Mouse (Mus musculus) ES-E14 (cell line): Measurements from ENCODE around the gene Rabgap1l. TPM values are rescaled to one million over a fixed set of nuclear protein-coding genes. Genes with fewer than 3 reads are reported as not detected.

Experiments used
- DNase-seq: peaks from one replicate; pipeline ENCODE4 v3.0.0-alpha.2; 2013; ENCODE audit warnings: low read depth, low spot score
- H3K27ac ChIP-seq: 2 replicates; pipeline ENCODE4 v1.5.1; 2012; ENCODE audit warnings: low read depth, mild to moderate bottlenecking, low read length, moderate library complexity, mixed read lengths; ENCODE audit not compliant: poor library complexity, insufficient read depth, severe bottlenecking
- H3K36me3 ChIP-seq: 2 replicates; pipeline ENCODE4 v1.6.1; 2012; ENCODE audit warnings: mild to moderate bottlenecking, low read length, moderate library complexity, mixed read lengths; ENCODE audit not compliant: control insufficient read depth, poor library complexity, insufficient read depth, severe bottlenecking
- H3K4me1 ChIP-seq, 2 experiments: fragments of 150-350 bp in 1 of 2; sonication (generic) in 1 of 2; 2 replicates each; pipeline ENCODE4 v1.6.1; 2012; ENCODE audit warnings: low read length in 2 of 2, mild to moderate bottlenecking in 1 of 2, mixed read lengths in 1 of 2; ENCODE audit not compliant: control insufficient read depth in 2 of 2, insufficient read depth in 2 of 2, poor library complexity in 1 of 2
- H3K4me3 ChIP-seq, 2 experiments: fragments of 150-350 bp in 1 of 2; sonication (generic) in 1 of 2; 2 replicates each; pipeline ENCODE4 v1.5.1; 2012; ENCODE audit warnings: low read length in 2 of 2, low read depth in 1 of 2, mild to moderate bottlenecking in 1 of 2, mixed read lengths in 1 of 2; ENCODE audit not compliant: insufficient read depth in 1 of 2, poor library complexity in 1 of 2, severe bottlenecking in 1 of 2
- H3K9ac ChIP-seq: 2 replicates; pipeline ENCODE4 v1.6.1; 2012; ENCODE audit warnings: low read depth, mild to moderate bottlenecking, low read length, mixed read lengths; ENCODE audit not compliant: poor library complexity, insufficient read depth, severe bottlenecking
- H3K9me3 ChIP-seq: fragments of 150-350 bp; sonication (generic); 2 replicates; pipeline ENCODE4 v1.6.1; 2012; ENCODE audit warnings: low read depth, mild to moderate bottlenecking, low read length; ENCODE audit not compliant: control insufficient read depth, insufficient read depth
- CHD2 ChIP-seq: IDR thresholded peaks from 2 replicates; pipeline ENCODE4 v1.6.1; 2014; ENCODE audit warnings: mild to moderate bottlenecking, low read depth, low read length, inconsistent platforms
- HCFC1 ChIP-seq: IDR thresholded peaks from 2 replicates; pipeline ENCODE4 v1.6.1; 2012; ENCODE audit warnings: low read length, inconsistent platforms, borderline replicate concordance; ENCODE audit not compliant: insufficient read depth
- MAFK ChIP-seq: IDR thresholded peaks from 2 replicates; pipeline ENCODE4 v1.6.1; 2014; ENCODE audit warnings: mild to moderate bottlenecking, low read depth, low read length, inconsistent platforms; ENCODE audit not compliant: insufficient read depth
- ZC3H11A ChIP-seq: IDR thresholded peaks from 2 replicates; pipeline ENCODE4 v1.6.1; 2012; ENCODE audit warnings: low read depth, mild to moderate bottlenecking, inconsistent platforms, low read length, borderline replicate concordance
- ZNF384 ChIP-seq: IDR thresholded peaks from 2 replicates; pipeline ENCODE4 v1.6.1; 2012; ENCODE audit warnings: low read depth, low read length, inconsistent platforms
- in situ Hi-C, 2 experiments: fragments of 600-800 bp; cut with MboI; formaldehyde crosslinking; loops; one replicate each; pipeline ENCODE4 v1.15.1; 2025; ENCODE audit warnings: low sequenced_read_pairs in 2 of 2, inconsistent platforms in 1 of 2; ENCODE audit not compliant: unreplicated experiment in 2 of 2
- total RNA-seq: library from RNA; depleted of rRNA; stranded (reverse); fragments of 300-350 nt; gene quantifications from 2 replicates; pipeline ENCODE4 v1.2.3, GENCODE M21; 2012

Rabgap1l gene
- total RNA-seq, 1 experiment = 10.3 TPM

DNA sequence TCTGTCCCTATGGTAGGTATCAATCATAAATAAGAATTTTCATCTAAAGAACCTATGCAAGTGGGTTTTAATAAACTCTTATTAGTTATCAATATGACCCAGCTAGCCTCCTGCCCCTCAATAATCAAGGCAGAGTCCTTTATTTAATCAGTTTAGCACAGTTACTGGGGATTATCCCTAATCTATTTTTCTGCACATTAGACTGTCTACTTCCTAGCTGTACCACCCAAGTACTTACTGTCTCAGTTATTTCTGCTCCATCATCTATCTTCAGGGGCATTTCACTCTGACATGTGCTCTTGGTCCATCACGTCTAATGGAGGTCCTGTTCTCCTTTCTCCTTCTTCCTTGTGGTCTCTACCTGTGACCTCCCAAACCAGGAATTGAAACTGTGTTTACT is 494.1 kb downstream of the Rabgap1l start:
- DNase-seq = no peak
- Histone ChIP-seq H3K36me3 (no peaks in the 10 kb centered on the region), H3K9me3 (no peaks in the 10 kb centered on the region), H3K4me1 (no peaks in the 10 kb centered on the region), H3K4me3 (no peak overlapping the region), H3K27ac (no peak overlapping the region), H3K9ac (no peak overlapping the region)
- TF ChIP-seq MAFK (no peak), ZNF384 (no peak), HCFC1 (no peak)
- in situ Hi-C loops = no loop called here

- DNase-seq = no peak
- H3K4me3 ChIP-seq = no peak overlapping the region
- no peaks in the 10 kb centered on the region for H3K4me1 ChIP-seq
- H3K9me3 ChIP-seq = no peaks in the 10 kb centered on the region
- no peaks in the 10 kb centered on the region for H3K36me3 ChIP-seq
- TF ChIP-seq ZNF384 (no peak), MAFK (no peak), ZC3H11A (no peak), HCFC1 (no peak), CHD2 (no peak)
- in situ Hi-C loops = no loop called here
- no peak overlapping the region for H3K27ac ChIP-seq
- H3K9ac ChIP-seq = no peak overlapping the region
Observed at GRCm38 (mm10) chr1:160297701-160298100, 495.3 kb downstream of the Rabgap1l start.

DNA sequence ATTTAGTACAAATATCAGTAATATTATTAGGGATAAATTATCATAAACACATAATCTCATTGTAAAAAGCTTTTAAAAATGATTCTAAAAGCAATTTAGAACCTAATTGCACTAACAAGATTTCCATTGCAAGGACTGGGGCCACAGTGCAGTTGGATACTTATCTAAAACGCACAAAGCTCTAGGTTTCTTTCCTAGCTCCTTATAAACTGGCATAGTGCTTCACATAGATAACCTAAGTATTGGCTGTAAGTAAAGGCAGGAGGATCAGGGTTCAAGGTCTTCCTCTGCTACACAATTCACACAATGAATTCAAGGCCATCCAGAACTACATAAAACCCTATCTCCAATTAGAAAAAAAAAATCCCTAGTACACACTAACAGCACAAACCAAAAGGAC is 497.7 kb downstream of the Rabgap1l start:
- TF ChIP-seq MAFK = no peak
- no peak for TF ChIP-seq HCFC1
- no peak for TF ChIP-seq ZC3H11A
- TF ChIP-seq CHD2 = no peak
- TF ChIP-seq ZNF384 = no peak
- in situ Hi-C loops = no loop called here
- no peaks in the 10 kb centered on the region for H3K36me3 ChIP-seq

DNA sequence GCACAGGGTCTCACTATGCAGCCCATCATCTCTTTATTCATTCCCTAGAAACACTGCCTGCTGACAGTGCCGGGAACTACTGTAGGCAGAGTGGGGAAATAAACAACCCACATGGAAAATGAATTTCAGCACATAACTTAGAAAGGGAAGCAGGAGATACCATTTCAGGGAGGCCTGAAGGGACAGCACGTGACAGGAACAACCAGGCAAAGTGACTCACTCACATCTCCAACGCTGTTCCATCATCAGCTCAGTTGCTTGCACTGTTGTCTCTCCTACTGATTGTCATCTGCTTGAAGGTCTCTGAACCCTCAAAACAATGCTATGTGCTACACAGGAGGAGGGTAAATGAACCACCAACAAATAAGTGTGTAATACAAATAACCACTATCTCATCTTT is 499.5 kb downstream of the Rabgap1l start:
- H3K4me1 ChIP-seq = no peaks in the 10 kb centered on the region
- DNase-seq = no peak
- H3K9ac ChIP-seq = no peak overlapping the region
- H3K9me3 ChIP-seq = no peaks in the 10 kb centered on the region
- no peak overlapping the region for H3K27ac ChIP-seq
- H3K36me3 ChIP-seq = no peaks in the 10 kb centered on the region
- no peak overlapping the region for H3K4me3 ChIP-seq
- in situ Hi-C loops = no loop called here
- TF ChIP-seq ZC3H11A = no peak
- no peak for TF ChIP-seq ZNF384
- no peak for TF ChIP-seq HCFC1
- TF ChIP-seq MAFK = no peak
- TF ChIP-seq CHD2 = no peak

More for the DNA sequence above, 497.7 kb downstream of the Rabgap1l start:
- no peak for DNase-seq
- no peak overlapping the region for H3K27ac ChIP-seq
- no peak overlapping the region for H3K4me3 ChIP-seq
- H3K4me1 ChIP-seq = no peaks in the 10 kb centered on the region
- no peaks in the 10 kb centered on the region for H3K9me3 ChIP-seq
- H3K9ac ChIP-seq = no peak overlapping the region

DNA sequence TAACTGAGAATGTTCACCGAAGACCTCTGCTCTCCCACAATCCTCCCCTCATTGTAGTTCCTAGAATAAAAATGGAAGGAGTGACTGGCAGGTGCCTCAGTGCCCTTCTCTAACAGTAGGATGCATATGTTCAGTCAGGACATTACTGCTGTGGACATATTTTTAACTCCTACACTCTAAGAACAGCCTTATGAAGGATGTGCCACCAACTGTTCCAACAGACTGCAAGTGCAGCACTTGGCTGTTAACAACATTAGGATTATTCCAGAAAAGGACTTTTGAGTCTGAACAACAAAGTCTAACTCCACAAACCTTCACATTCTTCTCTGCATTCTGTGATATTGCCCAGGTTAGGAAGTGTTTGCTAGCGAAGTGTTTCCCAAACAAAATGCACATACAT is 501.0 kb downstream of the Rabgap1l start:
- Histone ChIP-seq H3K4me1 (no peaks in the 10 kb centered on the region), H3K9ac (no peak overlapping the region), H3K4me3 (no peak overlapping the region), H3K9me3 (no peaks in the 10 kb centered on the region), H3K27ac (no peak overlapping the region), H3K36me3 (no peaks in the 10 kb centered on the region)
- DNase-seq = no peak
- TF ChIP-seq CHD2 = no peak
- no peak for TF ChIP-seq ZNF384
- TF ChIP-seq ZC3H11A = no peak
- no peak for TF ChIP-seq HCFC1
- TF ChIP-seq MAFK = no peak
- in situ Hi-C loops = no loop called here
